Mouse (Mus musculus): ENCODE measurements around the gene Spen.

Gene Spen

GRCm38 (mm10) chr4:141420886-141421285 lies 117.5 kb downstream of the Spen start:
- DNase-seq (ENCODE audit: low spot score) = no peak

GRCm38 (mm10) chr4:141420192-141420829 lies 118.1 kb downstream of the Spen start, which contains the start of gene Hspb7:
Gene Hspb7 (plus strand): TSS chr4:141420779.
- DNase-seq (ENCODE audit: low spot score) = no peak

- no peak for DNase-seq (ENCODE audit: low spot score)
Measured at GRCm38 (mm10) chr4:141419398-141420191, 118.8 kb downstream of the Spen start.
